Mouse (Mus musculus) lung, postnatal 0 days (tissue): ENCODE data around the gene Rgs2. TPM values are rescaled to one million over a fixed set of nuclear protein-coding genes. Genes with fewer than 3 reads are reported as not detected.

Source experiments
- ATAC-seq: fragments of 200-750 bp; cut with Nextera tagmentation; 2 replicates; pipeline ENCODE4 v1.8.0; 2017; ENCODE audit warnings: moderate library complexity
- DNase-seq: peaks from one replicate; pipeline ENCODE4 v3.0.0-alpha.2; 2016; ENCODE audit warnings: low spot score
- H3K27ac ChIP-seq: fragments of 300-500 bp; sonication (generic); 2 replicates; pipeline ENCODE4 v1.5.1; 2014; ENCODE audit warnings: antibody characterized with exemption, mild to moderate bottlenecking, low read length, mixed read lengths
- H3K27me3 ChIP-seq: fragments of 300-500 bp; sonication (generic); replicated peaks from 2 replicates; pipeline ENCODE4 v1.6.1; 2014; ENCODE audit warnings: low read length, mixed read lengths; ENCODE audit not compliant: insufficient read depth
- H3K36me3 ChIP-seq: fragments of 300-500 bp; sonication (generic); 2 replicates; pipeline ENCODE4 v1.6.1; 2014; ENCODE audit warnings: low read length, mixed read lengths; ENCODE audit not compliant: insufficient read depth
- H3K4me1 ChIP-seq: fragments of 300-500 bp; sonication (generic); 2 replicates; pipeline ENCODE4 v1.6.1; 2014; ENCODE audit warnings: antibody characterized with exemption, low read depth, low read length, mixed read lengths; ENCODE audit not compliant: insufficient read depth
- H3K4me2 ChIP-seq: fragments of 300-500 bp; sonication (generic); replicated peaks from 2 replicates; pipeline ENCODE4 v1.6.1; 2014; ENCODE audit warnings: low read depth, mild to moderate bottlenecking, low read length, moderate library complexity, mixed read lengths
- H3K4me3 ChIP-seq: fragments of 300-500 bp; sonication (generic); 2 replicates; pipeline ENCODE4 v1.5.1; 2014; ENCODE audit warnings: low read depth, low read length
- H3K9ac ChIP-seq: fragments of 300-500 bp; sonication (generic); replicated peaks from 2 replicates; pipeline ENCODE4 v1.6.1; 2014; ENCODE audit warnings: low read depth, mild to moderate bottlenecking
- H3K9me3 ChIP-seq: fragments of 300-500 bp; sonication (generic); 2 replicates; pipeline ENCODE4 v1.6.1; 2016; ENCODE audit warnings: low read length, mixed read lengths
- CTCF ChIP-seq: IDR thresholded peaks from 2 replicates; pipeline ENCODE4 v1.5.1; 2016; ENCODE audit warnings: antibody characterized with exemption, mild to moderate bottlenecking
- EP300 ChIP-seq: IDR thresholded peaks from 2 replicates; pipeline ENCODE4 v1.6.1; 2016; ENCODE audit warnings: antibody characterized with exemption, mild to moderate bottlenecking, control low read depth
- WGBS: fragments of 180-500 bp; shearing (Covaris S2); extraction: QIAGEN DNeasy Blood & Tissue Kit; methylation state at CpG from one replicate; pipeline ENCODE4 v1.1.7; 2014; 5-methylcytosine and 5-hydroxymethylcytosine counted together
- polyA plus RNA-seq: library from polyadenylated mRNA; unstranded; fragments of >200 nt; fragmentation: Nextera tagmentation; extraction: Ambion mirVana; gene quantifications from 2 replicates; pipeline ENCODE4 v1.2.1, GENCODE M21; 2015

Gene Rgs2
- polyA plus RNA-seq, 1 experiment from 2014 or later: 134 TPM

GRCm38 (mm10) chr1:144018417-144018958 lies 14.5 kb upstream of the Rgs2 start:
- no peaks in the 10 kb centered on the region for H3K27me3 ChIP-seq
- no peaks in the 10 kb centered on the region; the same call in 1 of the 2 replicates for H3K4me1 ChIP-seq
- no peak overlapping the region for H3K4me3 ChIP-seq
- H3K27ac ChIP-seq: no peak overlapping the region
- TF ChIP-seq EP300 (no peak), CTCF (no peak)
- ATAC-seq (no peak; the same call in 1 of the 2 replicates), DNase-seq (peak; percentile 20)
- no peak overlapping the region for H3K4me2 ChIP-seq
- no peak overlapping the region for H3K9ac ChIP-seq
- 33% methylated on average over 7 of the region's 7 CpGs for WGBS
- no peaks in the 10 kb centered on the region for H3K36me3 ChIP-seq
- no peaks in the 10 kb centered on the region for H3K9me3 ChIP-seq

- no peak for DNase-seq
- TF ChIP-seq EP300 (no peak), CTCF (no peak)
- Histone ChIP-seq H3K4me3 (no peak overlapping the region), H3K4me1 (no peaks in the 10 kb centered on the region; the same call in 1 of the 2 replicates), H3K27me3 (no peaks in the 10 kb centered on the region), H3K9ac (no peak overlapping the region), H3K27ac (no peak overlapping the region), H3K4me2 (no peak overlapping the region), H3K9me3 (no peaks in the 10 kb centered on the region), H3K36me3 (no peaks in the 10 kb centered on the region)
- no peak for ATAC-seq
Observed at GRCm38 (mm10) chr1:144013913-144014312, 10.0 kb upstream of the Rgs2 start.

DNA sequence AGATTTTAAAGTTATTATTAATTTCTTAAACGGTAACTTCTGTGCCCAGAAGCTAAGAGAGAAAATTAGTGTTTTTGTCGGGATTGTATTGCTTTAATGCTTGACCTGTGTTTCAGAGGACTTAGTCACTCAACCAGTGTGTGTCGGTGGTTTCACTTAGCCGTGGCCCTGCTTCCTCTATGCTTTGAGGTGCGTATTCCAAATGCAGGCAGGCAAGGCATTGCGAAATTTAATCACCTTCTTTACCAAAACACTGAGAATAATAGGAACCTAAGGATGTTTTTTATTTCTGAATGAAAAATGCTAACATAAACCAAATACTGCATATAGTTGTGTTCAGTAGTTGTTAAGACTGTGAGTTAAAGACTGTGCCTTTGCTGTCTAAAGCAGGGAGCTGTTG lies 3.4 kb upstream of the Rgs2 start:
- H3K27me3 ChIP-seq: no peaks in the 10 kb centered on the region
- no peak overlapping the region for H3K4me3 ChIP-seq
- no peaks in the 10 kb centered on the region for H3K9me3 ChIP-seq
- H3K27ac ChIP-seq: no peak overlapping the region
- no peak overlapping the region for H3K4me2 ChIP-seq
- no peaks in the 10 kb centered on the region for H3K36me3 ChIP-seq
- ATAC-seq (no peak), DNase-seq (no peak)
- no peak for TF ChIP-seq EP300
- no peak for TF ChIP-seq CTCF
- no peak overlapping the region for H3K9ac ChIP-seq
- whole genome bisulfite sequencing: 70% methylated on average over 6 of the region's 6 CpGs
- 0 out of 2 replicates have a peak, but pooled peaks cover 5% of the 10 kb centered on the region for H3K4me1 ChIP-seq

DNA sequence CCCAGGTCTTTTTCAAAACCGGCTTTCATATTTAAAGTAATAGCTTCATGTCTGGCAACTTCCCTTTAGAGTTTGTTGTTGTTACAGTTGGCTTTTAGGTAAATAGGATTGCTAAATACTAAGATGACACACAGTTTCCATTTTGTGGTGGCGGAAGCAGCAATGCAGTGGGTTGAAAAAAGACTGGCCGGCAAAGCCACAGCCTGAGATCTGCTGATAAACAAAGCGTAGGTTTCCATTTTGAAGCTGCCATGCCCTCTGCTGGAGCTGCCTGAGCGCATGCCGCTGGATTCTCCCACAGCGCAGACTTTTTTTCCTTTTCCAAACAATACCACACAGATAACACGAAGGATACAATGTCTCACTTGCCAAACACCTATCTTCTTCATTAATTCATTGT lies 2.6 kb upstream of the Rgs2 start:
- DNase-seq (peak; percentile 93), ATAC-seq (0 out of 2 replicates have a peak, but pooled peaks have one; percentile 19)
- Histone ChIP-seq H3K27ac (0 out of 2 replicates have a peak overlapping the region, but pooled peaks have one; percentile 1), H3K27me3 (no peaks in the 10 kb centered on the region), H3K4me3 (0 out of 2 replicates have a peak overlapping the region, but pooled peaks have one; percentile 8), H3K9ac (no peak overlapping the region), H3K36me3 (no peaks in the 10 kb centered on the region), H3K9me3 (no peaks in the 10 kb centered on the region), H3K4me2 (peak overlapping the region; percentile 44), H3K4me1 (0 out of 2 replicates have a peak, but pooled peaks cover 5% of the 10 kb centered on the region)
- 1% methylated on average over 8 of the region's 8 CpGs for WGBS
- no peak for TF ChIP-seq EP300
- peak; percentile 88 for TF ChIP-seq CTCF

DNA sequence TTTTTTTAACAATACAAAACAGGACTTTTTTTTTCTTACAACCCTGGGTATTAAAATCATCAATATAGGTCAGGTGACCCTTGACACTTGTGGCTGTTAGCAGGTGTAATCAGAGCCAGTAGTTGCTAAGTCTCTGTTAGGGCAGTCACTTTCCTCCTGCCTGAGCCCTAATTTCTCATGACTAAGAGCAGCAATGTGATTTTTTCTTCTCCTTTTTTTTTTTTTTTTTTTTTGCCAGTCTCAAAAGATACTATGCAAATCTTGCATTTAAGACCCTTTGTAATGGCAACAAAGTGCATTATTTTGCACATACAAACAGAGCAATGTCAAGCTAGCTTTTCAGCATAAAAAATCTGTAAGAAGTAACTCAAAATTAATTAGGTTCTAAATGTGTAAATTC lies 1.7 kb upstream of the Rgs2 start:
- no peak overlapping the region for H3K9ac ChIP-seq
- H3K4me3 ChIP-seq: no peak overlapping the region
- H3K9me3 ChIP-seq: no peaks in the 10 kb centered on the region
- H3K4me1 ChIP-seq: 0 out of 2 replicates have a peak, but pooled peaks cover 5% of the 10 kb centered on the region
- H3K4me2 ChIP-seq: no peak overlapping the region
- no peak overlapping the region for H3K27ac ChIP-seq
- H3K36me3 ChIP-seq: no peaks in the 10 kb centered on the region
- ATAC-seq: no peak
- no peak for DNase-seq
- TF ChIP-seq EP300 (no peak), CTCF (no peak)
- no peaks in the 10 kb centered on the region for H3K27me3 ChIP-seq

- peak overlapping the region; percentile 44; the same call in 1 of the 2 replicates for H3K9ac ChIP-seq
- H3K9me3 ChIP-seq: no peaks in the 10 kb centered on the region
- H3K36me3 ChIP-seq: no peaks in the 10 kb centered on the region
- H3K27me3 ChIP-seq: no peaks in the 10 kb centered on the region
- peak overlapping the region; percentile 78 for H3K4me3 ChIP-seq
- peak overlapping the region; percentile 71 for H3K27ac ChIP-seq
- TF ChIP-seq CTCF: no peak
- TF ChIP-seq EP300: no peak
- DNase-seq (peak; percentile 56), ATAC-seq (no peak)
- 0 out of 2 replicates have a peak, but pooled peaks cover 5% of the 10 kb centered on the region for H3K4me1 ChIP-seq
- WGBS: 3% methylated on average over 9 of the region's 9 CpGs
- H3K4me2 ChIP-seq: peak overlapping the region; percentile 82
Observed at GRCm38 (mm10) chr1:144004741-144005140, 780 bp upstream of the Rgs2 start.
